11 mouse cellular contexts compared by ENCODE assay signal in genomic region chr17:45889451-45889850, GRCm38 (mm10).
DNase-seq lines count a peak whose midpoint lies in the region; ATAC-seq and TF ChIP-seq lines count a peak whose summit lies in the region.
"Had no signal": no experiment of that assay in that cellular context is flagged by ENCODE, and none has a peak within 500 bp of the region (broad histone marks: within the 10 kb centered on the region; RNA-seq: fewer than 3 reads in every experiment).

No protein-coding gene starts in this region.

- H3K4me1 ChIP-seq in heart, adult 2 months (ENCODE audit: control insufficient read depth, insufficient read depth, low read length), result peaks cover 26% of the 10 kb centered on the region
- peaks cover 14% of the 10 kb centered on the region for H3K4me1 ChIP-seq in embryonic facial prominence, embryonic 11.5 days (ENCODE audit: control insufficient read depth, insufficient read depth, low read length)
- peaks cover 3% of the 10 kb centered on the region; the same call in 1 of the 2 replicates for H3K4me1 ChIP-seq in lung, adult 2 months (ENCODE audit: control insufficient read depth, insufficient read depth, low read length)

- peak overlapping the region; percentile 49 for H3K27ac ChIP-seq in heart, adult 2 months
- 0 out of 2 replicates have a peak overlapping the region, but pooled peaks have one; percentile 6 for H3K27ac ChIP-seq in embryonic facial prominence, embryonic 11.5 days (replicated peaks; ENCODE audit: low read depth, low read length)
- H3K27ac ChIP-seq in layer of hippocampus, adult 2 months, result no peak overlapping the region
- no peak overlapping the region for H3K27ac ChIP-seq in left cerebral cortex, adult 2 months
- H3K27ac ChIP-seq: hindbrain, embryonic 15.5 days had no signal

- H3K27me3 ChIP-seq in heart, adult 2 months (ENCODE audit: control insufficient read depth, insufficient read depth, low read length), result no peaks in the 10 kb centered on the region
- no peaks in the 10 kb centered on the region for H3K27me3 ChIP-seq in embryonic facial prominence, embryonic 11.5 days (ENCODE audit: control insufficient read depth, insufficient read depth, low read length)
- H3K27me3 ChIP-seq: hindbrain, embryonic 15.5 days had no signal

- H3K36me3 ChIP-seq in heart, adult 2 months (ENCODE audit: control insufficient read depth, insufficient read depth, low read length), result no peaks in the 10 kb centered on the region
- H3K36me3 ChIP-seq in embryonic facial prominence, embryonic 11.5 days (replicated peaks; ENCODE audit: control insufficient read depth, insufficient read depth, low read depth, low read length), result no peaks in the 10 kb centered on the region
- H3K36me3 ChIP-seq: hindbrain, embryonic 15.5 days; limb, embryonic 12.5 days had no signal

- no peaks in the 10 kb centered on the region for H3K9me3 ChIP-seq in embryonic facial prominence, embryonic 11.5 days (replicated peaks; ENCODE audit: control insufficient read depth, low read length)
- H3K9me3 ChIP-seq: hindbrain, embryonic 15.5 days; limb, embryonic 12.5 days had no signal

- WGBS in heart, adult 2 months, result 33% methylated on average over 8 of the region's 8 CpGs
- 57% methylated on average over 8 of the region's 8 CpGs for WGBS in embryonic facial prominence, embryonic 11.5 days
- WGBS in lung, adult 2 months, result 42% methylated on average over 8 of the region's 8 CpGs

- 0 out of 2 replicates have a peak, but pooled peaks have one; percentile 33 for TF ChIP-seq EP300 in heart, adult 2 months (IDR thresholded peaks at IDR 0.05; ENCODE audit: insufficient read depth, low read depth, low read length)

- no peak overlapping the region for H3K4me2 ChIP-seq in embryonic facial prominence, embryonic 11.5 days (ENCODE audit: low read depth, low read length)
- H3K4me2 ChIP-seq: hindbrain, embryonic 15.5 days; limb, embryonic 12.5 days had no signal

- TF ChIP-seq POLR2A in heart, adult 2 months (IDR thresholded peaks at IDR 0.05; ENCODE audit: insufficient read depth, low read depth, low read length), result no peak
- TF ChIP-seq POLR2A in lung, adult 2 months (IDR thresholded peaks at IDR 0.05; ENCODE audit: borderline replicate concordance, extremely low read depth, low read depth, low read length), result no peak

- ATAC-seq in embryonic facial prominence, embryonic 11.5 days (replicated peaks; ENCODE audit: insufficient number of reproducible peaks, low FRiP score, low TSS enrichment, low read depth), result no peak

- no peak overlapping the region for H3K4me3 ChIP-seq in heart, adult 2 months
- no peak overlapping the region for H3K4me3 ChIP-seq in embryonic facial prominence, embryonic 11.5 days (ENCODE audit: low read depth, low read length)
- no peak overlapping the region for H3K4me3 ChIP-seq in lung, adult 2 months (replicated peaks; ENCODE audit: extremely low read depth, low read depth, low read length)
- H3K4me3 ChIP-seq in layer of hippocampus, adult 2 months, result no peak overlapping the region
- no peak overlapping the region for H3K4me3 ChIP-seq in left cerebral cortex, adult 2 months
- H3K4me3 ChIP-seq: hindbrain, embryonic 15.5 days; limb, embryonic 12.5 days; myocyte had no signal

- peak; percentile 58 to 82 for DNase-seq in heart, adult 2 months
- DNase-seq in heart, adult 8-10 months (ENCODE audit: low spot score), result no peak
- peak; percentile 68 for DNase-seq in adrenal gland, postnatal 10 days
- DNase-seq in embryonic facial prominence, embryonic 11.5 days (ENCODE audit: low spot score), result no peak
- DNase-seq in lung, adult 2 months, result peak; percentile 52
- no peak for DNase-seq in layer of hippocampus, adult 2 months (ENCODE audit: low spot score in 2 of 2)
- DNase-seq in frontal cortex, postnatal 36 days (ENCODE audit: low spot score in 2 of 2), result no peak
- no peak for DNase-seq in left cerebral cortex, adult 2 months (ENCODE audit: extremely low spot score in 1 of 2, low spot score in 2 of 2)

- no peaks in the 10 kb centered on the region for H3K79me2 ChIP-seq in heart, adult 2 months (replicated peaks; ENCODE audit: control insufficient read depth, insufficient read depth, low read length)

- no peak overlapping the region for H3K9ac ChIP-seq in heart, adult 2 months (ENCODE audit: low read depth, low read length)
- no peak overlapping the region for H3K9ac ChIP-seq in embryonic facial prominence, embryonic 11.5 days (replicated peaks; ENCODE audit: low read length)
- H3K9ac ChIP-seq: hindbrain, embryonic 15.5 days; limb, embryonic 12.5 days had no signal

- intact Hi-C loops in heart, adult 2 months (cut with DNase I), result loop anchor here (2.0 to 10.0 kb wide), 4 partner anchors 21 to 305 kb away; no protein-coding TSS in a partner anchor
- intact Hi-C loops in left cerebral cortex, adult 2 months (cut with DNase I), result no loop called here

- TF ChIP-seq CTCF in heart, adult 2 months (IDR thresholded peaks at IDR 0.05), result no peak
- no peak for TF ChIP-seq CTCF in lung, adult 2 months (IDR thresholded peaks at IDR 0.05; ENCODE audit: insufficient read depth, low read length)
- TF ChIP-seq CTCF in layer of hippocampus, adult 2 months (conservative IDR thresholded peaks at IDR 0.05), result no peak
- no peak for TF ChIP-seq CTCF in left cerebral cortex, adult 2 months (IDR thresholded peaks at IDR 0.05)

Comparison
In these comparisons a context has a peak if more than half of its experiments do, and no peak if none do; other contexts are left out.
1. DNase-seq: peak in heart, adult 2 months (2 of 2), adrenal gland, postnatal 10 days (single experiment) and lung, adult 2 months (single experiment); none in heart, adult 8-10 months (single experiment), embryonic facial prominence, embryonic 11.5 days (single experiment), layer of hippocampus, adult 2 months (0 of 2), frontal cortex, postnatal 36 days (0 of 2) and left cerebral cortex, adult 2 months (0 of 2).
2. H3K27ac ChIP-seq: peak in heart, adult 2 months (single experiment) and embryonic facial prominence, embryonic 11.5 days (single experiment); none in layer of hippocampus, adult 2 months (single experiment) and left cerebral cortex, adult 2 months (single experiment).